Mouse (Mus musculus) kidney, adult 9 months (tissue): ENCODE data around the gene Lyrm7.

Experiments used
- DNase-seq: peaks from one replicate; pipeline ENCODE4 v3.0.0; 2022

Gene Lyrm7

GRCm38 (mm10) chr11:54860256-54861038 lies at the start of gene Lyrm7:
Gene Lyrm7 (minus strand): TSS chr11:54860916.
- peak; percentile 98 for DNase-seq

- DNase-seq, result peak; percentile 46
These were observed 49.5 kb upstream of the Lyrm7 start for GRCm38 (mm10) chr11:54910081-54910665.

GRCm38 (mm10) chr11:54909273-54909672 lies 48.6 kb upstream of the Lyrm7 start:
- no peak for DNase-seq

- DNase-seq, result peak; percentile 66
These were observed 46.5 kb upstream of the Lyrm7 start for GRCm38 (mm10) chr11:54907259-54907658.

- DNase-seq, result no peak
These were observed 45.8 kb upstream of the Lyrm7 start for GRCm38 (mm10) chr11:54906466-54906865.

- DNase-seq, result peak; percentile 86
These were observed 45.2 kb upstream of the Lyrm7 start for GRCm38 (mm10) chr11:54905931-54906330.

- no peak for DNase-seq
These were observed 44.4 kb upstream of the Lyrm7 start for GRCm38 (mm10) chr11:54905086-54905485.

GRCm38 (mm10) chr11:54903940-54904706 lies 43.4 kb upstream of the Lyrm7 start:
- peak; percentile 70 for DNase-seq

GRCm38 (mm10) chr11:54903339-54903738 lies 42.6 kb upstream of the Lyrm7 start:
- DNase-seq, result no peak

- DNase-seq, result peak; percentile 93
These were observed 41.9 kb upstream of the Lyrm7 start, which contains the start of gene Gpx3 for GRCm38 (mm10) chr11:54902333-54903323. Gene Gpx3 (plus strand): TSS chr11:54902453.

GRCm38 (mm10) chr11:54899657-54900056 lies 38.9 kb upstream of the Lyrm7 start:
- peak; percentile 72 for DNase-seq

GRCm38 (mm10) chr11:54897470-54897869 lies 36.8 kb upstream of the Lyrm7 start:
- peak; percentile 94 for DNase-seq

- peak; percentile 85 for DNase-seq
These were observed 35.9 kb upstream of the Lyrm7 start for GRCm38 (mm10) chr11:54896646-54897045.

GRCm38 (mm10) chr11:54894589-54894988 lies 33.9 kb upstream of the Lyrm7 start:
- peak; percentile 87 for DNase-seq

- no peak for DNase-seq
These were observed 31.4 kb upstream of the Lyrm7 start for GRCm38 (mm10) chr11:54892091-54892490.

- no peak for DNase-seq
These were observed 30.6 kb upstream of the Lyrm7 start for GRCm38 (mm10) chr11:54891341-54891740.

GRCm38 (mm10) chr11:54887927-54888326 lies 27.2 kb upstream of the Lyrm7 start:
- DNase-seq, result peak; percentile 28

- DNase-seq, result no peak
These were observed 24.7 kb upstream of the Lyrm7 start for GRCm38 (mm10) chr11:54885406-54885805.

GRCm38 (mm10) chr11:54884937-54885336 lies 24.2 kb upstream of the Lyrm7 start:
- peak; percentile 94 for DNase-seq

- DNase-seq, result peak; percentile 68
These were observed 23.6 kb upstream of the Lyrm7 start for GRCm38 (mm10) chr11:54884197-54884828.

- DNase-seq, result peak; percentile 70
These were observed 22.0 kb upstream of the Lyrm7 start for GRCm38 (mm10) chr11:54882671-54883070.

GRCm38 (mm10) chr11:54881051-54881474 lies 20.3 kb upstream of the Lyrm7 start:
- DNase-seq, result peak; percentile 93
